Mouse (Mus musculus): Measurements from ENCODE around the gene E430018J23Rik.
"Not testable (repeated sequence)": the region's sequence is repeated elsewhere in the genome, so short reads cannot be mapped to it uniquely, and the experiment has no call there.

GRCm38 (mm10) chr7:127371870-127372269 lies 21.6 kb downstream of the E430018J23Rik start:
- peak; percentile 42 for TF ChIP-seq CTCF (IDR thresholded peaks at IDR 0.05; ENCODE audit: low read depth)
- not testable (repeated sequence) for TF ChIP-seq EP300 (IDR thresholded peaks at IDR 0.05; ENCODE audit: low read depth)

All from liver, postnatal 0 days (tissue).